In the genomic region with DNA sequence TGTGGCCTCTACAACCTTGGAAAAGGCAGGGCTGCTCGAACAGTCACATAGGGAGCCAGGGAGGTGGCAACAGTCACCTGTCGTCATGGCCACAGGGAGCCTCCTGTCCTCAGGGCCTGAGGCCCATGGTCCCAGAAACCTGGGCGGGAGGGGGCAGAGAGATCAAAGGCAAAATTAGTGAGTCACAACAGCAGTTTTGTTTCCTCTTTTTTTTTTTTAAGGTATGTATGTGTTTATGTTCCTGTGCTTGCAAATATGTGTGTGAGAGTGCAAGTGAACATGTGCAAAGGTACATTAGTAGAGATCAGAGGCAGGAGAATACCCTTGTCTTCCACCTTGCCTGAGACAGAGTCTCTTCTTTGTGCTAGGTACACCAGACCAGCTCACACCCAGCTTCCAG, we compare ENCODE assay signal across 19 mouse cellular contexts. TPM values are rescaled to one million over a fixed set of nuclear protein-coding genes. Genes with fewer than 3 reads are reported as not detected.
DNase-seq lines count a peak whose midpoint lies in the region; ATAC-seq and TF ChIP-seq lines count a peak whose summit lies in the region.
"Had no signal": no experiment of that assay in that cellular context is flagged by ENCODE, and none has a peak within 500 bp of the region (broad histone marks: within the 10 kb centered on the region; RNA-seq: fewer than 3 reads in every experiment).

No protein-coding gene starts in this region.

- ATAC-seq in heart, embryonic 13.5 days (ENCODE audit: extremely low read depth, insufficient number of reproducible peaks, low FRiP score, low TSS enrichment) = no peak
- no peak for ATAC-seq in liver, embryonic 15.5 days (ENCODE audit: insufficient read depth)
- ATAC-seq: CD4-positive, CD25-positive, alpha-beta regulatory T cell, adult 4 months; forebrain, embryonic 15.5 days; hindbrain, postnatal 0 days had no signal

- TF ChIP-seq POLR2A in CH12.LX (IDR thresholded peaks at IDR 0.05; ENCODE audit: low read depth, low read length) (no peak), MEL (IDR thresholded peaks at IDR 0.05; ENCODE audit: control insufficient read depth in 1 of 2, insufficient read depth in 1 of 2, low read depth in 1 of 2, low read length in 2 of 2, poor library complexity in 1 of 2) (no peak)

- TF ChIP-seq EP300 in CH12.LX (IDR thresholded peaks at IDR 0.05; ENCODE audit: low read length) = no peak
- TF ChIP-seq EP300 in MEL (IDR thresholded peaks at IDR 0.05; ENCODE audit: low read depth in 1 of 2, low read length in 2 of 2) = no peak

- peaks cover 9% of the 10 kb centered on the region; the same call in 1 of the 2 replicates for H3K9me3 ChIP-seq in heart, embryonic 13.5 days
- H3K9me3 ChIP-seq in CH12.LX (replicated peaks; ENCODE audit: low read length) (peaks cover 4% of the 10 kb centered on the region), MEL (replicated peaks; ENCODE audit: insufficient read depth, low read length) (no peaks in the 10 kb centered on the region)
- 0 out of 2 replicates have a peak, but pooled peaks cover 6% of the 10 kb centered on the region for H3K9me3 ChIP-seq in liver, embryonic 15.5 days (replicated peaks)
- H3K9me3 ChIP-seq: forebrain, embryonic 15.5 days; hindbrain, embryonic 13.5 days had no signal

- no peak overlapping the region for H3K9ac ChIP-seq in heart, embryonic 13.5 days
- no peak overlapping the region for H3K9ac ChIP-seq in CH12.LX (ENCODE audit: insufficient read depth, low read depth)
- no peak overlapping the region for H3K9ac ChIP-seq in MEL (ENCODE audit: control insufficient read depth, low read depth, low read length, poor library complexity, severe bottlenecking)
- no peak overlapping the region for H3K9ac ChIP-seq in liver, embryonic 15.5 days
- H3K9ac ChIP-seq: forebrain, embryonic 15.5 days; hindbrain, embryonic 13.5 days had no signal

- intact Hi-C loops in heart, postnatal 14 days (cut with DNase I) = no loop called here

- H3K4me3 ChIP-seq in heart, embryonic 13.5 days = no peak overlapping the region
- H3K4me3 ChIP-seq in CH12.LX (replicated peaks in 1 of 3; ENCODE audit: low read depth in 2 of 3, low read length in 2 of 3, poor library complexity in 1 of 3) (no peak overlapping the region), MEL (ENCODE audit: control insufficient read depth in 1 of 2, insufficient read depth in 1 of 2, low read depth in 2 of 2, low read length in 2 of 2) (no peak overlapping the region)
- no peak overlapping the region for H3K4me3 ChIP-seq in liver, embryonic 15.5 days (replicated peaks)
- H3K4me3 ChIP-seq: embryonic facial prominence, embryonic 10.5 days; forebrain, embryonic 15.5 days; hindbrain, embryonic 13.5 days had no signal

- in situ Hi-C loops in CH12.LX (cut with MboI; ENCODE audit: low pct_ligation_motif_present, low pct_unique_long_range_greater_than_20kb, low sequenced_read_pairs) = no loop called here

- no peak for DNase-seq in heart, postnatal 14 days
- peak; percentile 10 for DNase-seq in CH12.LX (ENCODE audit: extremely low read depth)
- DNase-seq in MEL (ENCODE audit: low read depth, low spot score) = peak; percentile 23
- no peak for DNase-seq in kidney, postnatal 10 days
- DNase-seq in kidney, postnatal 14 days = no peak
- DNase-seq: adrenal gland, adult 2 months; adrenal gland, postnatal 36 days; cerebellum, adult 2 months; cerebellum, postnatal 10 days; gastrocnemius, postnatal 36 days; heart, adult 18-20 months had no signal

- dilution Hi-C loops in CH12.LX (cut with MboI; ENCODE audit: extremely low pct_ligation_motif_present, extremely low pct_unique_long_range_greater_than_20kb, low sequenced_read_pairs) = no loop called here

- peak overlapping the region; percentile 10; the same call in 1 of the 2 replicates for H3K4me2 ChIP-seq in heart, embryonic 13.5 days
- no peak overlapping the region for H3K4me2 ChIP-seq in CH12.LX (ENCODE audit: insufficient read depth, low read depth, poor library complexity, severe bottlenecking)
- no peak overlapping the region for H3K4me2 ChIP-seq in liver, embryonic 15.5 days
- H3K4me2 ChIP-seq: forebrain, embryonic 15.5 days; heart, embryonic 11.5 days; hindbrain, embryonic 13.5 days had no signal

- no peaks in the 10 kb centered on the region for H3K27me3 ChIP-seq in heart, embryonic 13.5 days (replicated peaks)
- H3K27me3 ChIP-seq in CH12.LX (replicated peaks) (no peaks in the 10 kb centered on the region), MEL (ENCODE audit: control insufficient read depth in 1 of 2, insufficient read depth in 2 of 2, low read length in 2 of 2) (no peaks in the 10 kb centered on the region)
- H3K27me3 ChIP-seq in liver, embryonic 15.5 days = no peaks in the 10 kb centered on the region
- H3K27me3 ChIP-seq: forebrain, embryonic 15.5 days; hindbrain, embryonic 13.5 days had no signal

- peaks cover 61% of the 10 kb centered on the region for H3K36me3 ChIP-seq in heart, embryonic 13.5 days
- peaks cover 10 to 32% of the 10 kb centered on the region in 2 experiments for H3K36me3 ChIP-seq in CH12.LX (replicated peaks in 1 of 2; ENCODE audit: control insufficient read depth in 1 of 2, insufficient read depth in 1 of 2, low read length in 1 of 2)
- peaks cover 0 to 23% of the 10 kb centered on the region in 2 experiments; a peak in 2 of 4 replicates for H3K36me3 ChIP-seq in MEL (ENCODE audit: control insufficient read depth in 1 of 2, insufficient read depth in 2 of 2, low read length in 2 of 2)
- H3K36me3 ChIP-seq in liver, embryonic 15.5 days (replicated peaks) = peaks cover 81% of the 10 kb centered on the region

- H3K4me1 ChIP-seq in heart, embryonic 13.5 days = peaks cover 7% of the 10 kb centered on the region
- peaks cover 4 to 10% of the 10 kb centered on the region in 2 experiments; a peak in 3 of 4 replicates for H3K4me1 ChIP-seq in CH12.LX (ENCODE audit: control insufficient read depth in 1 of 2, insufficient read depth in 2 of 2)
- H3K4me1 ChIP-seq in MEL (ENCODE audit: control insufficient read depth in 1 of 2, insufficient read depth in 2 of 2, low read length in 2 of 2) = peaks cover 12 to 31% of the 10 kb centered on the region in 2 experiments
- peaks cover 44% of the 10 kb centered on the region for H3K4me1 ChIP-seq in liver, embryonic 15.5 days (replicated peaks)
- H3K4me1 ChIP-seq: embryonic facial prominence, embryonic 10.5 days; forebrain, embryonic 15.5 days; hindbrain, embryonic 13.5 days had no signal

- WGBS in heart, embryonic 13.5 days = 79% methylated on average over 3 of the region's 3 CpGs
- WGBS in liver, embryonic 15.5 days (ENCODE audit: insufficient replicate concordance) = 85% methylated on average over 3 of the region's 3 CpGs

- TF ChIP-seq CTCF in CH12.LX (conservative IDR thresholded peaks at IDR 0.05 in 1 of 2, IDR thresholded peaks at IDR 0.05 in 1 of 2; ENCODE audit: low read depth in 2 of 2, low read length in 2 of 2) (no peak), MEL (IDR thresholded peaks at IDR 0.05 in 2 of 3, conservative IDR thresholded peaks at IDR 0.05 in 1 of 3; ENCODE audit: control insufficient read depth in 1 of 3, insufficient read depth in 1 of 3, low read depth in 2 of 3, low read length in 3 of 3, poor library complexity in 1 of 3, severe bottlenecking in 1 of 3) (no peak)

- H3K79me2 ChIP-seq in CH12.LX (replicated peaks; ENCODE audit: control insufficient read depth, extremely low read depth, insufficient read depth, poor library complexity, severe bottlenecking) (no peaks in the 10 kb centered on the region), MEL (ENCODE audit: control insufficient read depth, insufficient read depth, low read length, poor library complexity) (no peaks in the 10 kb centered on the region)

- no peak overlapping the region for H3K27ac ChIP-seq in heart, embryonic 13.5 days (replicated peaks)
- H3K27ac ChIP-seq in CH12.LX (ENCODE audit: insufficient read depth, low read depth) = no peak overlapping the region
- H3K27ac ChIP-seq in MEL (ENCODE audit: control insufficient read depth, low read depth, low read length) = no peak overlapping the region
- H3K27ac ChIP-seq in liver, embryonic 15.5 days (replicated peaks) = peak overlapping the region; percentile 94
- H3K27ac ChIP-seq: embryonic facial prominence, embryonic 10.5 days; forebrain, embryonic 15.5 days; hindbrain, embryonic 13.5 days; hindbrain, postnatal 0 days had no signal

- TF ChIP-seq RAD21 in CH12.LX (IDR thresholded peaks at IDR 0.05; ENCODE audit: low read depth, low read length) (no peak), MEL (IDR thresholded peaks at IDR 0.05; ENCODE audit: low read depth, low read length) (no peak)

TF ChIP-seq in MEL, 35 proteins besides CTCF, POLR2A, EP300 and RAD21 (continues in another document):
- no peak for TF ChIP-seq KAT2A (conservative IDR thresholded peaks at IDR 0.05; ENCODE audit: low read depth, low read length)

RNA-seq across cellular contexts. Expression of a gene that starts 8.6 kb away (rescaled TPM):
- 77.3 and 83.7 TPM in 2 replicates for polyA plus RNA-seq in heart, embryonic 13.5 days (2015; fragmentation: Nextera tagmentation; extraction: Ambion mirVana)
- total RNA-seq in heart, postnatal 14 days (2021) = 100 to 1,000 TPM; 160 to 167 TPM
- 8.9 and 9.2 TPM in 2 replicates for total RNA-seq in CH12.LX (2012; rRNA removed)
- total RNA-seq in CH12.LX (2014; rRNA removed) = 9.3 and 9.7 TPM in 2 replicates
- 10.2 and 12.2 TPM in 2 replicates for polyA plus RNA-seq in CH12.LX (2012; ENCODE audit: insufficient read length, low read depth)
- total RNA-seq in MEL (2012; rRNA removed) = 7.2 and 10.9 TPM in 2 replicates
- 10 to 100 TPM in 1 of 2 experiments, not detected in 1; 18.8 TPM for polyA plus RNA-seq in MEL (2012; ENCODE audit: insufficient read depth in 1 of 2, insufficient read length in 2 of 2, low read depth in 1 of 2, low replicate concordance in 2 of 2, missing spikeins in 1 of 2)
- 274 and 311 TPM in 2 replicates for polyA plus RNA-seq in liver, embryonic 15.5 days (2015; fragmentation: Nextera tagmentation; extraction: Ambion mirVana)

RNA-seq across cellular contexts. Expression of a gene that starts 23.2 kb away (rescaled TPM):
- polyA plus RNA-seq in heart, embryonic 13.5 days (2015; fragmentation: Nextera tagmentation; extraction: Ambion mirVana) = 190 and 194 TPM in 2 replicates
- 100 to 1,000 TPM; 101 to 111 TPM for total RNA-seq in heart, postnatal 14 days (2021)
- total RNA-seq in CH12.LX (2012; rRNA removed) (174 and 217 TPM in 2 replicates), CH12.LX (2014; rRNA removed) (207 and 227 TPM in 2 replicates), MEL (2012; rRNA removed) (203 and 224 TPM in 2 replicates)
- polyA plus RNA-seq in CH12.LX (2012; ENCODE audit: insufficient read length, low read depth) (756 and 975 TPM in 2 replicates), MEL (2012; ENCODE audit: insufficient read depth in 1 of 2, insufficient read length in 2 of 2, low read depth in 1 of 2, low replicate concordance in 2 of 2, missing spikeins in 1 of 2) (100 to 1,000 TPM; 420 to 473 TPM)
- 117 and 122 TPM in 2 replicates for polyA plus RNA-seq in liver, embryonic 15.5 days (2015; fragmentation: Nextera tagmentation; extraction: Ambion mirVana)

RNA-seq across cellular contexts. Expression of a gene that starts 50.5 kb away (rescaled TPM):
- 318 and 325 TPM in 2 replicates for polyA plus RNA-seq in heart, embryonic 13.5 days (2015; fragmentation: Nextera tagmentation; extraction: Ambion mirVana)
- 100 to 1,000 TPM; 271 to 275 TPM for total RNA-seq in heart, postnatal 14 days (2021)
- total RNA-seq in CH12.LX (2012; rRNA removed) (31.8 and 32.7 TPM in 2 replicates), CH12.LX (2014; rRNA removed) (17.4 and 18.7 TPM in 2 replicates), MEL (2012; rRNA removed) (24.0 and 26.3 TPM in 2 replicates)
- polyA plus RNA-seq in CH12.LX (2012; ENCODE audit: insufficient read length, low read depth) (49.0 and 57.9 TPM in 2 replicates), MEL (2012; ENCODE audit: insufficient read depth in 1 of 2, insufficient read length in 2 of 2, low read depth in 1 of 2, low replicate concordance in 2 of 2, missing spikeins in 1 of 2) (100 to 1,000 TPM in 1 of 2 experiments, not detected in 1; 105 TPM)
- polyA plus RNA-seq in liver, embryonic 15.5 days (2015; fragmentation: Nextera tagmentation; extraction: Ambion mirVana) = 111 and 116 TPM in 2 replicates

Comparison
In these comparisons a context has a peak if more than half of its experiments do, and no peak if none do; other contexts are left out.
1. DNase-seq: peak in CH12.LX (single experiment) and MEL (single experiment); none in heart, postnatal 14 days (0 of 2), kidney, postnatal 10 days (single experiment) and kidney, postnatal 14 days (single experiment).